Mouse (Mus musculus): ENCODE measurements around the gene Dnah3. TPM values are rescaled to one million over a fixed set of nuclear protein-coding genes. Genes with fewer than 3 reads are reported as not detected.

The Dnah3 gene
- polyA plus RNA-seq, 1 experiment from 2014 or later: 0.04 TPM

DNA sequence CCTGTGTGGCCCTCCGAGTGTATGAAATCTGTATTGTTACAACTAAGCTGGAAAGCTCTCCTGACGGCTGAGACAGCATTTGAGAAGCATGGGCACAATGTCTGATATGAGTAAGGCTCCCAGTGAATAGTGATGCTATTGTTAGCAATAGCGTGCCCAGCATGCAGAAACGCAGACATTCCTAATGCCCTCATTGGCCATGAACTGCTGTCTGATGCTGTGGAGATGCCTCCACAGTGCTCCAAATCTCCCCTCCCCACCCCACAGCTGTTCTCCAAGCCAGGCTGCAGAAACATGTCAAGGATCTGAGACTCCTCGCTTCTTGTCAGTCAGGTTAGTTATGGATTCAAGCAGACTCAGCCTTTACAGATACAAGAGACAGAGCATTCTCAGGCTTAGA is 58.7 kb downstream of the Dnah3 start:
- H3K27me3 ChIP-seq (ENCODE audit: control insufficient read depth, insufficient read depth, low read length): no peaks in the 10 kb centered on the region
- H3K4me3 ChIP-seq (replicated peaks; ENCODE audit: low read depth, low read length): no peak overlapping the region
- no peaks in the 10 kb centered on the region for H3K4me1 ChIP-seq (ENCODE audit: control insufficient read depth, insufficient read depth, low read length)
- peak; percentile 31 for DNase-seq
- H3K9me3 ChIP-seq (ENCODE audit: control insufficient read depth, low read length): no peaks in the 10 kb centered on the region
- no peaks in the 10 kb centered on the region for H3K36me3 ChIP-seq (ENCODE audit: control insufficient read depth, insufficient read depth, low read length)
- 37% methylated on average over 5 of the region's 5 CpGs for WGBS
- H3K9ac ChIP-seq (replicated peaks; ENCODE audit: low read length): no peak overlapping the region
- H3K27ac ChIP-seq (replicated peaks; ENCODE audit: low read depth, low read length): no peak overlapping the region
- ATAC-seq (ENCODE audit: low FRiP score, low TSS enrichment): no peak
- no peak overlapping the region for H3K4me2 ChIP-seq (ENCODE audit: low read length)

DNA sequence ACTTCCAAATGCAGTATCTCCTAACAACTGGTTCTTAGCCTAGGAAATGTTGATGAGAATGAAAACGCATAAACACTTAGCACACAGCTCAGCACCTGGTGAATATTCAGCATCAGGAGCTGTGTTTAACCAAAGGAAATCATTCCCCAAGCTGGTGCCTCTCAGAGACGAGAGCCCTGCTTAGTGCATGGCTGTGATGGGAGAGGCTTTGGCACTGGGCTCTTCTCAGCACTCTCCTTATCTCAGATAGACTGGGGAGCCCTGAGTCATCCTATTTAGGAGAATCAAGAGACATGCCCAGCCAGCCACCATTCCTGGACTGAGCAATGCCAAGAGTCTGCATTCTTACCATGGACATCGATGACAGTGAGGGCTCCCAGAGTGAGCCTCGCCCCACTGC is 60.1 kb downstream of the Dnah3 start:
- no peak overlapping the region for H3K27ac ChIP-seq (replicated peaks; ENCODE audit: low read depth, low read length)
- H3K9ac ChIP-seq (replicated peaks; ENCODE audit: low read length): no peak overlapping the region
- H3K36me3 ChIP-seq (ENCODE audit: control insufficient read depth, insufficient read depth, low read length): no peaks in the 10 kb centered on the region
- no peak overlapping the region for H3K4me2 ChIP-seq (ENCODE audit: low read length)
- ATAC-seq (ENCODE audit: low FRiP score, low TSS enrichment) (no peak), DNase-seq (no peak)
- WGBS: 85% methylated on average over 4 of the region's 4 CpGs
- H3K9me3 ChIP-seq (ENCODE audit: control insufficient read depth, low read length): no peaks in the 10 kb centered on the region
- H3K4me1 ChIP-seq (ENCODE audit: control insufficient read depth, insufficient read depth, low read length): no peaks in the 10 kb centered on the region
- no peaks in the 10 kb centered on the region for H3K27me3 ChIP-seq (ENCODE audit: control insufficient read depth, insufficient read depth, low read length)
- H3K4me3 ChIP-seq (replicated peaks; ENCODE audit: low read depth, low read length): no peak overlapping the region

DNA sequence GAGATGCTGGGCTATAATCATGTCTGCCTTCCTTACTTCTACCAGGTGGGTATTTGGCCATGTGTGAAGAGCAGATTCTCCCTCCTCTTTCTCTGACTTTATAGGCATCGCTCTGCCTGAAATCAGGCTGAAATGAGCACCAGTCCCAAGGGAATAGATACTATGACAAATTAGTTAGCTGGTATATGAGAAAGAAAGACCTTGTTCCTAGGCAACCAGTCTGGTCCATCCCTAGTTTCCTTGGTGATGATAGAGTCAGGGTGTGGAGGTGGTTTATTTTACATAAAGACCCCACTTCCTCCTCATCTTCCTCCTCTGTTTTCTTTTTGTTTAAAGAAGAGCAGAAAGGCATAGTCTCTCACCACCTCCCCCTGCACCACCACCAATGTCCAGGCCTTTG is 60.5 kb downstream of the Dnah3 start:
- Histone ChIP-seq H3K27ac (replicated peaks; ENCODE audit: low read depth, low read length) (no peak overlapping the region), H3K36me3 (ENCODE audit: control insufficient read depth, insufficient read depth, low read length) (no peaks in the 10 kb centered on the region), H3K27me3 (ENCODE audit: control insufficient read depth, insufficient read depth, low read length) (no peaks in the 10 kb centered on the region), H3K4me3 (replicated peaks; ENCODE audit: low read depth, low read length) (no peak overlapping the region), H3K9me3 (ENCODE audit: control insufficient read depth, low read length) (no peaks in the 10 kb centered on the region), H3K9ac (replicated peaks; ENCODE audit: low read length) (no peak overlapping the region), H3K4me1 (ENCODE audit: control insufficient read depth, insufficient read depth, low read length) (no peaks in the 10 kb centered on the region), H3K4me2 (ENCODE audit: low read length) (no peak overlapping the region)
- ATAC-seq (ENCODE audit: low FRiP score, low TSS enrichment): no peak
- DNase-seq: peak; percentile 42
- WGBS: 55% methylated on average over 1 of the region's 1 CpGs

DNA sequence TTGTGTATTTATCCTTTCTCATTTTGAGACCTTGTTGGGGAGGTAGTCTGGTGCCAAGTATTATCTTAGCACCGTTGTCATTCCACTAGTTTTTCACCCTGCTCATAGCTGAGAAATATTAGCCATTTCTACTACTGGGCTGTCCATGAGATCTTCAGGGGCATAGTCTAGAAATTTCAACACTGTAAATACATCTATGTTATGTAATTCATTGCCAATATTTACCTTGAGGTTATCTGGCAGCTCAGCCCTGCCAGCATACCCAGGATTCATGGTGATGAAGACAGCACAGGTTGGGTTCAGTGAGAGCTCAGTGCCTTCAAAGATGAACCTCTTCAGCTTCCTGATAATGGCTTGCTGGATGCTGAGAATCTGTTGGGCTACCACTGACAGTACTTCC is 66.4 kb downstream of the Dnah3 start:
- Histone ChIP-seq H3K9me3 (ENCODE audit: control insufficient read depth, low read length) (no peaks in the 10 kb centered on the region), H3K4me2 (ENCODE audit: low read length) (no peak overlapping the region), H3K27ac (replicated peaks; ENCODE audit: low read depth, low read length) (no peak overlapping the region), H3K9ac (replicated peaks; ENCODE audit: low read length) (no peak overlapping the region), H3K4me1 (ENCODE audit: control insufficient read depth, insufficient read depth, low read length) (no peaks in the 10 kb centered on the region), H3K27me3 (ENCODE audit: control insufficient read depth, insufficient read depth, low read length) (no peaks in the 10 kb centered on the region), H3K4me3 (replicated peaks; ENCODE audit: low read depth, low read length) (no peak overlapping the region), H3K36me3 (ENCODE audit: control insufficient read depth, insufficient read depth, low read length) (no peaks in the 10 kb centered on the region)
- ATAC-seq (ENCODE audit: low FRiP score, low TSS enrichment) (no peak), DNase-seq (no peak)
- 98% methylated on average over 1 of the region's 1 CpGs for WGBS

DNA sequence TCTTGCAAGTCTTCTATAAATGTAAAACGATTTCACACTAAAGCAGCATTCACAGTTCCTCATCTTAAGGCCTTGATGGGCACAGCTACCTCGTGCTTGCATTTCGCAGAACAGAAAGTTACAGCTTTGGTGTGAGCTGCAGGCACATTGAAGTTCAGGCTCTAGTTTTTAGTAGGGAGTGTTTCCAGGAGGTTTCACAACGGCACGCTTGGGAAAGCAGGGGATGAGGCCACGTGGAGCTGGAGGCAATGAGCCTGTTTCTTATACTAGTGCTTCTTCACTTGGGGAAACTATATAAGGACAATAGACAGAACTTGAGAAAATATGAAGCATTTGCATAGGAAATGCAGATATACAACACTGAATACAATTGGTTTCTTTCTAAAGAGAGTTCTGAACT is 98.0 kb downstream of the Dnah3 start:
- DNase-seq: no peak
- no peak overlapping the region for H3K4me2 ChIP-seq (ENCODE audit: low read length)
- no peak overlapping the region for H3K27ac ChIP-seq (replicated peaks; ENCODE audit: low read depth, low read length)
- H3K9me3 ChIP-seq (ENCODE audit: control insufficient read depth, low read length): no peaks in the 10 kb centered on the region
- no peaks in the 10 kb centered on the region for H3K27me3 ChIP-seq (ENCODE audit: control insufficient read depth, insufficient read depth, low read length)
- ATAC-seq (ENCODE audit: low FRiP score, low TSS enrichment): no peak
- 78% methylated on average over 6 of the region's 6 CpGs for WGBS
- no peaks in the 10 kb centered on the region for H3K36me3 ChIP-seq (ENCODE audit: control insufficient read depth, insufficient read depth, low read length)
- H3K4me1 ChIP-seq (ENCODE audit: control insufficient read depth, insufficient read depth, low read length): no peaks in the 10 kb centered on the region
- no peak overlapping the region for H3K4me3 ChIP-seq (replicated peaks; ENCODE audit: low read depth, low read length)
- no peak overlapping the region for H3K9ac ChIP-seq (replicated peaks; ENCODE audit: low read length)

DNA sequence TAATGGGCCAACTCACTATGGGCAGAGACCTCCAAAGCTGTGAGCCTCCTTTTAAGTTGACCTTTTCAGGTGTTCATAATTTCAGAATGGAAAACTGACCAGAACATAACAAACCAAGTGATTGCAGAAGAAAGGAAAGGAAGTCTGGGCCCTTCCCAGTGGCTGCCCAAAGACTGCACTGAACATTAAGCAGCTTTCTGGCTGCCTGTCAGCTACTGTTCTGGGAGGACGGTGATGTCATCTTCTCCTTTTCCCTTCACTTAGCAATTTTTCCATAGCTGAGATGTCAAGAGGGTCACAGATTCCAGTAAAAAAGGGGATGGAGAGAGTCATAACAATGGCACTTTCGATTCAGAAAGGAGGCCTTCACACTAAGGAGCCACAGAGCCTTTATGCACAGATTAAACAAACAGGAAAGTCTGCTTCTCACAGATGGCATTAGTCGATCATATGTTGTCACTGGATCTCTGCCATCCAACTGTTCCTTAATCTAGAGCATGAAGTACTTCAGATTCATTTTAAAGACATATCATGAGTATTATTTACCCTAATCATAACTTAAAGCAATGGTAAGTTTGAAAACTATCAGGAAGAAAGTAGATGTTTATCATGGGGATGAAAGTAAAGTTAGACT is 109.7 kb downstream of the Dnah3 start:
- H3K36me3 ChIP-seq (ENCODE audit: control insufficient read depth, insufficient read depth, low read length): no peaks in the 10 kb centered on the region
- H3K27me3 ChIP-seq (ENCODE audit: control insufficient read depth, insufficient read depth, low read length): no peaks in the 10 kb centered on the region
- DNase-seq (no peak), ATAC-seq (ENCODE audit: low FRiP score, low TSS enrichment) (no peak)
- H3K9ac ChIP-seq (replicated peaks; ENCODE audit: low read length): no peak overlapping the region
- no peak overlapping the region for H3K4me3 ChIP-seq (replicated peaks; ENCODE audit: low read depth, low read length)
- WGBS: 77% methylated on average over 3 of the region's 3 CpGs
- no peaks in the 10 kb centered on the region for H3K9me3 ChIP-seq (ENCODE audit: control insufficient read depth, low read length)
- no peaks in the 10 kb centered on the region for H3K4me1 ChIP-seq (ENCODE audit: control insufficient read depth, insufficient read depth, low read length)
- no peak overlapping the region for H3K27ac ChIP-seq (replicated peaks; ENCODE audit: low read depth, low read length)
- no peak overlapping the region for H3K4me2 ChIP-seq (ENCODE audit: low read length)

DNA sequence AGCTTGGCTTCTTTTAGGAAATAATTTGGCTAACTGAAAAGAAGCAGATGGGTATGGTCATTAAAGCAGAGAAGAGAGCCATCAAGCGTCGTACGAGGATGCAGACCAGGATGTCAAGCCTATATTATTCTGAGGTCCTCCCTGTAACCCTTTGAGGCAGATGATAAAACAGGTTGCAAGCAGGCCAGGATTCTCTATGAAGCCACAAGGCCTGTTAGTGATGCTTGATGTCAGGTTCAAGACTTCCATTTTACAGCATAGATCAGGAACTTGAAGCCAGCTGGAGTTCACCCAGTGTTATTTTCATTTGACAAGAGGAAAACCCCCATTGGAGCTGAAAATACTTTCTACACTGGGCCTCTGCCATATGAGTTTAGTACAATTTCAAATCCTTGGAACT is 114.9 kb downstream of the Dnah3 start:
- ATAC-seq (ENCODE audit: low FRiP score, low TSS enrichment): no peak
- Histone ChIP-seq H3K27me3 (ENCODE audit: control insufficient read depth, insufficient read depth, low read length) (no peaks in the 10 kb centered on the region), H3K9me3 (ENCODE audit: control insufficient read depth, low read length) (no peaks in the 10 kb centered on the region), H3K36me3 (ENCODE audit: control insufficient read depth, insufficient read depth, low read length) (no peaks in the 10 kb centered on the region), H3K4me1 (ENCODE audit: control insufficient read depth, insufficient read depth, low read length) (no peaks in the 10 kb centered on the region), H3K9ac (replicated peaks; ENCODE audit: low read length) (no peak overlapping the region), H3K27ac (replicated peaks; ENCODE audit: low read depth, low read length) (no peak overlapping the region), H3K4me2 (ENCODE audit: low read length) (no peak overlapping the region), H3K4me3 (replicated peaks; ENCODE audit: low read depth, low read length) (no peak overlapping the region)
- DNase-seq: no peak
- WGBS: 84% methylated on average over 3 of the region's 3 CpGs

DNA sequence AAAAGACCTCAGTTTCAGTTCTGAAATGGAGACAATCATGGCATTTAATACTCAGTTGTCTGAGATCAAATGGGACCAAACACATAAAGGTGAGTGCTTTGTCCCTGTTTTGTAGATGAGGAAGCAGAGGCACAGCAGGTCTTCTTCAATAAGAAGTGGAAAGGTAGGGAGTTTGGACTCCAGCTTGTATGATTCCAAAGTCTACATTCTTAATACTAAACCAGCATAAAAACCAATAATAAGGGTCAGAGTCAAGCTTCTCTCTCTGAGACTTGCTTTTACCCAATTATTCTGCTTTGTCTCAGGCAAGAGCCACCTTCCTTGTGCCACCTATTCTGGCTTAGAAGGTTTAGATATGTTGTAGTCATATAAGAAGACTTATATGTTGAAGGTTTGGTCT is 116.5 kb downstream of the Dnah3 start:
- no peak overlapping the region for H3K4me2 ChIP-seq (ENCODE audit: low read length)
- no peaks in the 10 kb centered on the region for H3K4me1 ChIP-seq (ENCODE audit: control insufficient read depth, insufficient read depth, low read length)
- no peaks in the 10 kb centered on the region for H3K27me3 ChIP-seq (ENCODE audit: control insufficient read depth, insufficient read depth, low read length)
- H3K9ac ChIP-seq (replicated peaks; ENCODE audit: low read length): no peak overlapping the region
- no peak for DNase-seq
- no peaks in the 10 kb centered on the region for H3K36me3 ChIP-seq (ENCODE audit: control insufficient read depth, insufficient read depth, low read length)
- H3K9me3 ChIP-seq (ENCODE audit: control insufficient read depth, low read length): no peaks in the 10 kb centered on the region
- no peak overlapping the region for H3K4me3 ChIP-seq (replicated peaks; ENCODE audit: low read depth, low read length)
- H3K27ac ChIP-seq (replicated peaks; ENCODE audit: low read depth, low read length): no peak overlapping the region
- ATAC-seq (ENCODE audit: low FRiP score, low TSS enrichment): no peak

DNA sequence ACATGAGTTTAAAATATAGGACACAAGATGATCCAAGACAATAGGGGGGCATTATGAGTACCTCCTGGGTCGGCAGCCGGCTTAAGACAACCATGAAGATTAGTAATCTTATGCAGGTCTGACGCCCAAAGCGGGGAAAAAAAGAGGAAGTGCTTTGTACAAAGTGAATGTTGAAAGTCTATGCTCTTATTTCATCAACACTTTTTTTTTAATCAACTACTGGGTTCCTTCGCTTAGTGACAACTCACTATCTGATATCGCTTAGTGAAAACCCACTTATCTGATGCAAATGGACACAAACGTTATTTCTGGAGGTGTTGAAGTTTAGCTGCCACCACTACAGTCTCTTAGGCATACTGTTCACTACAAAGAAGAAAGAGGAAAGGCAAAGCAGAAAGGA is 117.5 kb downstream of the Dnah3 start:
- DNase-seq (no peak), ATAC-seq (ENCODE audit: low FRiP score, low TSS enrichment) (no peak)
- no peaks in the 10 kb centered on the region for H3K27me3 ChIP-seq (ENCODE audit: control insufficient read depth, insufficient read depth, low read length)
- WGBS: 91% methylated on average over 7 of the region's 7 CpGs
- no peak overlapping the region for H3K9ac ChIP-seq (replicated peaks; ENCODE audit: low read length)
- H3K4me1 ChIP-seq (ENCODE audit: control insufficient read depth, insufficient read depth, low read length): no peaks in the 10 kb centered on the region
- no peaks in the 10 kb centered on the region for H3K36me3 ChIP-seq (ENCODE audit: control insufficient read depth, insufficient read depth, low read length)
- no peak overlapping the region for H3K4me2 ChIP-seq (ENCODE audit: low read length)
- no peak overlapping the region for H3K27ac ChIP-seq (replicated peaks; ENCODE audit: low read depth, low read length)
- no peaks in the 10 kb centered on the region for H3K9me3 ChIP-seq (ENCODE audit: control insufficient read depth, low read length)
- no peak overlapping the region for H3K4me3 ChIP-seq (replicated peaks; ENCODE audit: low read depth, low read length)

Measured in midbrain, embryonic 14.5 days (tissue).